Mouse (Mus musculus): ENCODE measurements around the gene Slc3a2. TPM values are rescaled to one million over a fixed set of nuclear protein-coding genes. Genes with fewer than 3 reads are reported as not detected.
A peak's percentile ranks its signal among the peaks of the same experiment; 100 is the strongest.

Gene Slc3a2
- total and polyA plus RNA-seq, 3 experiments = 269 to 478 (median 284) TPM

GRCm38 (mm10) chr19:8662337-8662736 lies 60.8 kb downstream of the Slc3a2 start:
- H3K9me3 ChIP-seq (replicated peaks; ENCODE audit: low read length) = no peaks in the 10 kb centered on the region
- H3K9ac ChIP-seq (ENCODE audit: insufficient read depth, low read depth) = no peak overlapping the region
- H3K4me3 ChIP-seq (replicated peaks in 1 of 3; ENCODE audit: low read depth in 2 of 3, low read length in 2 of 3, poor library complexity in 1 of 3) = no peak overlapping the region
- no peaks in the 10 kb centered on the region for H3K36me3 ChIP-seq (replicated peaks in 1 of 2; ENCODE audit: control insufficient read depth in 1 of 2, insufficient read depth in 1 of 2, low read length in 1 of 2)
- H3K4me1 ChIP-seq (ENCODE audit: control insufficient read depth in 1 of 2, insufficient read depth in 2 of 2) = no peaks in the 10 kb centered on the region
- peak; percentile 25 for DNase-seq (ENCODE audit: extremely low read depth)
- no peaks in the 10 kb centered on the region for H3K79me2 ChIP-seq (replicated peaks; ENCODE audit: control insufficient read depth, extremely low read depth, insufficient read depth, poor library complexity, severe bottlenecking)
- H3K27me3 ChIP-seq (replicated peaks) = peaks cover 5% of the 10 kb centered on the region
- no peak overlapping the region for H3K4me2 ChIP-seq (ENCODE audit: insufficient read depth, low read depth, poor library complexity, severe bottlenecking)
- in situ Hi-C loops (cut with MboI; ENCODE audit: low pct_ligation_motif_present, low pct_unique_long_range_greater_than_20kb, low sequenced_read_pairs) (no loop called here), dilution Hi-C loops (cut with MboI; ENCODE audit: extremely low pct_ligation_motif_present, extremely low pct_unique_long_range_greater_than_20kb, low sequenced_read_pairs) (no loop called here)
- TF ChIP-seq UBTF (IDR thresholded peaks at IDR 0.05; ENCODE audit: low read depth, low read length) (no peak), MYC (IDR thresholded peaks at IDR 0.05; ENCODE audit: low read depth, low read length) (no peak), ZC3H11A (IDR thresholded peaks at IDR 0.05; ENCODE audit: low read depth, low read length) (no peak), CTCF (conservative IDR thresholded peaks at IDR 0.05 in 1 of 2, IDR thresholded peaks at IDR 0.05 in 1 of 2; ENCODE audit: low read depth in 2 of 2, low read length in 2 of 2) (peak; percentile 25 to 55; a peak in 3 of 4 replicates), SMC3 (IDR thresholded peaks at IDR 0.05; ENCODE audit: low read depth, low read length) (peak; percentile 9; the same call in 1 of the 2 replicates), ZMIZ1 (IDR thresholded peaks at IDR 0.05; ENCODE audit: low read depth, low read length) (no peak), E2F4 (IDR thresholded peaks at IDR 0.05; ENCODE audit: insufficient replicate concordance, low read depth, low read length) (no peak), POLR2AphosphoS2 (IDR thresholded peaks at IDR 0.05; ENCODE audit: low read depth, low read length) (no peak)
- no peak overlapping the region for H3K27ac ChIP-seq (ENCODE audit: insufficient read depth, low read depth)

GRCm38 (mm10) chr19:8661821-8662307 lies 61.3 kb downstream of the Slc3a2 start:
- H3K27ac ChIP-seq (ENCODE audit: insufficient read depth, low read depth) = no peak overlapping the region
- H3K9ac ChIP-seq (ENCODE audit: insufficient read depth, low read depth) = no peak overlapping the region
- no peak overlapping the region for H3K4me2 ChIP-seq (ENCODE audit: insufficient read depth, low read depth, poor library complexity, severe bottlenecking)
- DNase-seq (ENCODE audit: extremely low read depth) = no peak
- no peaks in the 10 kb centered on the region for H3K79me2 ChIP-seq (replicated peaks; ENCODE audit: control insufficient read depth, extremely low read depth, insufficient read depth, poor library complexity, severe bottlenecking)
- no peaks in the 10 kb centered on the region for H3K36me3 ChIP-seq (replicated peaks in 1 of 2; ENCODE audit: control insufficient read depth in 1 of 2, insufficient read depth in 1 of 2, low read length in 1 of 2)
- dilution Hi-C loops (cut with MboI; ENCODE audit: extremely low pct_ligation_motif_present, extremely low pct_unique_long_range_greater_than_20kb, low sequenced_read_pairs) (no loop called here), in situ Hi-C loops (cut with MboI; ENCODE audit: low pct_ligation_motif_present, low pct_unique_long_range_greater_than_20kb, low sequenced_read_pairs) (no loop called here)
- no peaks in the 10 kb centered on the region for H3K9me3 ChIP-seq (replicated peaks; ENCODE audit: low read length)
- no peak overlapping the region for H3K4me3 ChIP-seq (replicated peaks in 1 of 3; ENCODE audit: low read depth in 2 of 3, low read length in 2 of 3, poor library complexity in 1 of 3)
- peaks cover 5% of the 10 kb centered on the region for H3K27me3 ChIP-seq (replicated peaks)
- no peak for TF ChIP-seq KAT2A (IDR thresholded peaks at IDR 0.05; ENCODE audit: insufficient replicate concordance, low read length)
- TF ChIP-seq POLR2A (IDR thresholded peaks at IDR 0.05; ENCODE audit: low read depth, low read length) = no peak
- no peak for TF ChIP-seq RCOR1 (conservative IDR thresholded peaks at IDR 0.05; ENCODE audit: low read depth, low read length)
- no peak for TF ChIP-seq USF2 (conservative IDR thresholded peaks at IDR 0.05; ENCODE audit: low read depth, low read length)
- no peak for TF ChIP-seq UBTF (IDR thresholded peaks at IDR 0.05; ENCODE audit: low read depth, low read length)
- TF ChIP-seq POLR2AphosphoS2 (IDR thresholded peaks at IDR 0.05; ENCODE audit: low read depth, low read length) = no peak
- no peak for TF ChIP-seq SMC3 (IDR thresholded peaks at IDR 0.05; ENCODE audit: low read depth, low read length)
- no peak for TF ChIP-seq MXI1 (IDR thresholded peaks at IDR 0.05; ENCODE audit: low read depth, low read length)
- no peak for TF ChIP-seq CHD1 (IDR thresholded peaks at IDR 0.05; ENCODE audit: low read depth, low read length)
- no peak for TF ChIP-seq ZMIZ1 (IDR thresholded peaks at IDR 0.05; ENCODE audit: low read depth, low read length)
- no peak for TF ChIP-seq USF1 (IDR thresholded peaks at IDR 0.05; ENCODE audit: low read depth, low read length)
- TF ChIP-seq HCFC1 (IDR thresholded peaks at IDR 0.05; ENCODE audit: low read depth, low read length) = no peak
- TF ChIP-seq SIN3A (IDR thresholded peaks at IDR 0.05; ENCODE audit: low read length) = no peak
- no peak for TF ChIP-seq MAFK (IDR thresholded peaks at IDR 0.05; ENCODE audit: insufficient replicate concordance, low read length)
- TF ChIP-seq RAD21 (IDR thresholded peaks at IDR 0.05; ENCODE audit: low read depth, low read length) = no peak
- TF ChIP-seq ZC3H11A (IDR thresholded peaks at IDR 0.05; ENCODE audit: low read depth, low read length) = no peak
- no peak for TF ChIP-seq IRF4 (IDR thresholded peaks at IDR 0.05; ENCODE audit: low read depth, low read length)
- TF ChIP-seq CTCF (conservative IDR thresholded peaks at IDR 0.05 in 1 of 2, IDR thresholded peaks at IDR 0.05 in 1 of 2; ENCODE audit: low read depth in 2 of 2, low read length in 2 of 2) = no peak
- no peaks in the 10 kb centered on the region for H3K4me1 ChIP-seq (ENCODE audit: control insufficient read depth in 1 of 2, insufficient read depth in 2 of 2)

Other genes with a start within 250 kb of the Slc3a2 start
Only the 20 nearest of the 32 such genes appear.
- not detected in 2 replicates for gene Slc22a8, start 132.1 kb downstream of the Slc3a2 start, total RNA-seq (2012; rRNA removed)
- gene Slc22a8, start 132.1 kb downstream of the Slc3a2 start, total RNA-seq (2014; rRNA removed) = not detected in 2 replicates
- gene Slc22a8, start 132.1 kb downstream of the Slc3a2 start, polyA plus RNA-seq (2012; ENCODE audit: insufficient read length, low read depth) = not detected in 2 replicates
- gene Slc22a6, start 105.3 kb downstream of the Slc3a2 start, total RNA-seq (2012; rRNA removed) = not detected in 2 replicates
- gene Slc22a6, start 105.3 kb downstream of the Slc3a2 start, total RNA-seq (2014; rRNA removed) = not detected in 2 replicates
- not detected in 2 replicates for gene Slc22a6, start 105.3 kb downstream of the Slc3a2 start, polyA plus RNA-seq (2012; ENCODE audit: insufficient read length, low read depth)
- gene Chrm1, start 59.6 kb downstream of the Slc3a2 start, total RNA-seq (2012; rRNA removed) = not detected in 2 replicates
- not detected in 2 replicates for gene Chrm1, start 59.6 kb downstream of the Slc3a2 start, total RNA-seq (2014; rRNA removed)
- 0.14 TPM in 1 of 2 replicates, not detected in the other for gene Chrm1, start 59.6 kb downstream of the Slc3a2 start, polyA plus RNA-seq (2012; ENCODE audit: insufficient read length, low read depth)
- gene Wdr74, start 12.5 kb upstream of the Slc3a2 start, total RNA-seq (2012; rRNA removed) = 133 and 179 TPM in 2 replicates
- 182 and 203 TPM in 2 replicates for gene Wdr74, start 12.5 kb upstream of the Slc3a2 start, total RNA-seq (2014; rRNA removed)
- gene Wdr74, start 12.5 kb upstream of the Slc3a2 start, polyA plus RNA-seq (2012; ENCODE audit: insufficient read length, low read depth) = 208 and 235 TPM in 2 replicates
- 3.8 and 4.8 TPM in 2 replicates for gene 1700092M07Rik, start 17.3 kb upstream of the Slc3a2 start, total RNA-seq (2012; rRNA removed)
- 1.0 and 2.4 TPM in 2 replicates for gene 1700092M07Rik, start 17.3 kb upstream of the Slc3a2 start, total RNA-seq (2014; rRNA removed)
- 3.1 and 4.3 TPM in 2 replicates for gene 1700092M07Rik, start 17.3 kb upstream of the Slc3a2 start, polyA plus RNA-seq (2012; ENCODE audit: insufficient read length, low read depth)
- gene Stx5a, start 18.0 kb upstream of the Slc3a2 start, total RNA-seq (2012; rRNA removed) = 47.5 and 48.1 TPM in 2 replicates
- 49.1 and 49.7 TPM in 2 replicates for gene Stx5a, start 18.0 kb upstream of the Slc3a2 start, total RNA-seq (2014; rRNA removed)
- gene Stx5a, start 18.0 kb upstream of the Slc3a2 start, polyA plus RNA-seq (2012; ENCODE audit: insufficient read length, low read depth) = 35.2 and 39.3 TPM in 2 replicates
- 66.5 and 83.6 TPM in 2 replicates for gene Nxf1, start 33.7 kb upstream of the Slc3a2 start, total RNA-seq (2012; rRNA removed)
- 101 and 102 TPM in 2 replicates for gene Nxf1, start 33.7 kb upstream of the Slc3a2 start, total RNA-seq (2014; rRNA removed)
- 136 and 160 TPM in 2 replicates for gene Nxf1, start 33.7 kb upstream of the Slc3a2 start, polyA plus RNA-seq (2012; ENCODE audit: insufficient read length, low read depth)
- gene Tmem223, start 47.6 kb upstream of the Slc3a2 start, total RNA-seq (2012; rRNA removed) = 56.5 and 58.7 TPM in 2 replicates
- gene Tmem223, start 47.6 kb upstream of the Slc3a2 start, total RNA-seq (2014; rRNA removed) = 86.6 and 106 TPM in 2 replicates
- gene Tmem223, start 47.6 kb upstream of the Slc3a2 start, polyA plus RNA-seq (2012; ENCODE audit: insufficient read length, low read depth) = 43.3 and 45.7 TPM in 2 replicates
- gene Tmem179b, start 51.1 kb upstream of the Slc3a2 start, total RNA-seq (2012; rRNA removed) = 50.8 and 54.4 TPM in 2 replicates
- gene Tmem179b, start 51.1 kb upstream of the Slc3a2 start, total RNA-seq (2014; rRNA removed) = 85.7 and 105 TPM in 2 replicates
- gene Tmem179b, start 51.1 kb upstream of the Slc3a2 start, polyA plus RNA-seq (2012; ENCODE audit: insufficient read length, low read depth) = 49.8 and 72.0 TPM in 2 replicates
- gene Taf6l, start 63.0 kb upstream of the Slc3a2 start, total RNA-seq (2012; rRNA removed) = 25.5 and 29.2 TPM in 2 replicates
- gene Taf6l, start 63.0 kb upstream of the Slc3a2 start, total RNA-seq (2014; rRNA removed) = 20.4 and 22.2 TPM in 2 replicates
- gene Taf6l, start 63.0 kb upstream of the Slc3a2 start, polyA plus RNA-seq (2012; ENCODE audit: insufficient read length, low read depth) = 24.8 and 25.7 TPM in 2 replicates
- 157 and 162 TPM in 2 replicates for gene Polr2g, start 75.2 kb upstream of the Slc3a2 start, total RNA-seq (2012; rRNA removed)
- 173 and 182 TPM in 2 replicates for gene Polr2g, start 75.2 kb upstream of the Slc3a2 start, total RNA-seq (2014; rRNA removed)
- 138 and 148 TPM in 2 replicates for gene Polr2g, start 75.2 kb upstream of the Slc3a2 start, polyA plus RNA-seq (2012; ENCODE audit: insufficient read length, low read depth)
- 2.4 and 2.5 TPM in 2 replicates for gene Zbtb3, start 79.2 kb upstream of the Slc3a2 start, total RNA-seq (2012; rRNA removed)
- gene Zbtb3, start 79.2 kb upstream of the Slc3a2 start, total RNA-seq (2014; rRNA removed) = 1.1 and 2.2 TPM in 2 replicates
- 1.2 and 1.3 TPM in 2 replicates for gene Zbtb3, start 79.2 kb upstream of the Slc3a2 start, polyA plus RNA-seq (2012; ENCODE audit: insufficient read length, low read depth)
- 37.6 and 42.0 TPM in 2 replicates for gene Ttc9c, start 96.0 kb upstream of the Slc3a2 start, total RNA-seq (2012; rRNA removed)
- gene Ttc9c, start 96.0 kb upstream of the Slc3a2 start, total RNA-seq (2014; rRNA removed) = 56.5 and 57.2 TPM in 2 replicates
- gene Ttc9c, start 96.0 kb upstream of the Slc3a2 start, polyA plus RNA-seq (2012; ENCODE audit: insufficient read length, low read depth) = 42.2 and 44.7 TPM in 2 replicates
- 44.3 and 44.8 TPM in 2 replicates for gene Hnrnpul2, start 96.6 kb upstream of the Slc3a2 start, total RNA-seq (2012; rRNA removed)
- gene Hnrnpul2, start 96.6 kb upstream of the Slc3a2 start, total RNA-seq (2014; rRNA removed) = 17.8 and 19.7 TPM in 2 replicates
- gene Hnrnpul2, start 96.6 kb upstream of the Slc3a2 start, polyA plus RNA-seq (2012; ENCODE audit: insufficient read length, low read depth) = 81.6 and 94.1 TPM in 2 replicates
- 0.25 and 0.67 TPM in 2 replicates for gene AC129217.1, start 106.4 kb upstream of the Slc3a2 start, total RNA-seq (2012; rRNA removed)
- gene AC129217.1, start 106.4 kb upstream of the Slc3a2 start, total RNA-seq (2014; rRNA removed) = 2.1 and 5.1 TPM in 2 replicates
- 63.9 and 77.4 TPM in 2 replicates for gene AC129217.1, start 106.4 kb upstream of the Slc3a2 start, polyA plus RNA-seq (2012; ENCODE audit: insufficient read length, low read depth)
- gene Bscl2, start 114.1 kb upstream of the Slc3a2 start, total RNA-seq (2012; rRNA removed) = 91.0 and 117 TPM in 2 replicates
- 27.9 and 30.9 TPM in 2 replicates for gene Bscl2, start 114.1 kb upstream of the Slc3a2 start, total RNA-seq (2014; rRNA removed)
- gene Bscl2, start 114.1 kb upstream of the Slc3a2 start, polyA plus RNA-seq (2012; ENCODE audit: insufficient read length, low read depth) = 46.7 and 51.6 TPM in 2 replicates
- 3.1 and 6.1 TPM in 2 replicates for gene Gng3, start 115.8 kb upstream of the Slc3a2 start, total RNA-seq (2012; rRNA removed)
- 0.55 and 0.56 TPM in 2 replicates for gene Gng3, start 115.8 kb upstream of the Slc3a2 start, total RNA-seq (2014; rRNA removed)
- 8.1 and 10.3 TPM in 2 replicates for gene Gng3, start 115.8 kb upstream of the Slc3a2 start, polyA plus RNA-seq (2012; ENCODE audit: insufficient read length, low read depth)
- gene Lrrn4cl, start 127.4 kb upstream of the Slc3a2 start, total RNA-seq (2012; rRNA removed) = 0.13 and 0.17 TPM in 2 replicates
- gene Lrrn4cl, start 127.4 kb upstream of the Slc3a2 start, total RNA-seq (2014; rRNA removed) = 0.31 and 0.32 TPM in 2 replicates
- 0.41 and 0.61 TPM in 2 replicates for gene Lrrn4cl, start 127.4 kb upstream of the Slc3a2 start, polyA plus RNA-seq (2012; ENCODE audit: insufficient read length, low read depth)
- 134 and 140 TPM in 2 replicates for gene Ubxn1, start 148.1 kb upstream of the Slc3a2 start, total RNA-seq (2012; rRNA removed)
- 96.3 and 107 TPM in 2 replicates for gene Ubxn1, start 148.1 kb upstream of the Slc3a2 start, total RNA-seq (2014; rRNA removed)
- gene Ubxn1, start 148.1 kb upstream of the Slc3a2 start, polyA plus RNA-seq (2012; ENCODE audit: insufficient read length, low read depth) = 226 and 279 TPM in 2 replicates
- 53.9 and 56.6 TPM in 2 replicates for gene Uqcc3, start 157.6 kb upstream of the Slc3a2 start, total RNA-seq (2012; rRNA removed)
- 23.5 and 24.0 TPM in 2 replicates for gene Uqcc3, start 157.6 kb upstream of the Slc3a2 start, total RNA-seq (2014; rRNA removed)
- 42.6 and 52.0 TPM in 2 replicates for gene Uqcc3, start 157.6 kb upstream of the Slc3a2 start, polyA plus RNA-seq (2012; ENCODE audit: insufficient read length, low read depth)

Measured in CH12.LX (cell line).